Comparison of ENCODE assay signal across 25 mouse cellular contexts in genomic region chr8:61537471-61537870, GRCm38 (mm10). TPM values are rescaled to one million over a fixed set of nuclear protein-coding genes. Genes with fewer than 3 reads are reported as not detected.
A peak's percentile ranks its signal among the peaks of the same experiment; 100 is the strongest.
DNase-seq lines count a peak whose midpoint lies in the region; TF ChIP-seq lines count a peak whose summit lies in the region.
"Had no signal": no experiment of that assay in that cellular context is flagged by ENCODE, and none has a peak within 500 bp of the region (broad histone marks: within the 10 kb centered on the region; RNA-seq: fewer than 3 reads in every experiment).

No protein-coding gene starts in this region.

- H3K4me1 ChIP-seq in heart, adult 2 months (ENCODE audit: control insufficient read depth, insufficient read depth, low read length) = peaks cover 4% of the 10 kb centered on the region; the same call in 1 of the 2 replicates
- peaks cover 4% of the 10 kb centered on the region; the same call in 1 of the 2 replicates for H3K4me1 ChIP-seq in heart, embryonic 10.5 days
- H3K4me1 ChIP-seq: hindbrain, embryonic 15.5 days; limb, embryonic 13.5 days; midbrain, embryonic 15.5 days; neural tube, embryonic 15.5 days had no signal

- H3K27ac ChIP-seq in heart, adult 2 months = peak overlapping the region; percentile 56
- H3K27ac ChIP-seq in heart, embryonic 10.5 days = no peak overlapping the region
- H3K27ac ChIP-seq: hindbrain, embryonic 10.5 days; hindbrain, embryonic 15.5 days; layer of hippocampus, adult 2 months; left cerebral cortex, adult 2 months; limb, embryonic 13.5 days; liver, embryonic 13.5 days; midbrain, embryonic 15.5 days; neural tube, embryonic 15.5 days; stomach, embryonic 15.5 days had no signal

- no peaks in the 10 kb centered on the region for H3K9me3 ChIP-seq in heart, embryonic 10.5 days
- H3K9me3 ChIP-seq: hindbrain, embryonic 10.5 days; hindbrain, embryonic 15.5 days; limb, embryonic 13.5 days; liver, embryonic 13.5 days; midbrain, embryonic 15.5 days; neural tube, embryonic 15.5 days; stomach, embryonic 15.5 days had no signal

- TF ChIP-seq CTCF in heart, adult 2 months (IDR thresholded peaks at IDR 0.05) = no peak

- H3K9ac ChIP-seq in heart, adult 2 months (ENCODE audit: low read depth, low read length) = no peak overlapping the region
- H3K9ac ChIP-seq: hindbrain, embryonic 15.5 days; limb, embryonic 13.5 days; liver, embryonic 13.5 days; lung, embryonic 14.5 days; midbrain, embryonic 15.5 days; neural tube, embryonic 15.5 days; stomach, embryonic 15.5 days had no signal

- no peak overlapping the region for H3K4me3 ChIP-seq in heart, adult 2 months
- no peak overlapping the region for H3K4me3 ChIP-seq in heart, embryonic 10.5 days
- H3K4me3 ChIP-seq: hindbrain, embryonic 10.5 days; hindbrain, embryonic 15.5 days; layer of hippocampus, adult 2 months; left cerebral cortex, adult 2 months; limb, embryonic 13.5 days; liver, embryonic 13.5 days; midbrain, embryonic 15.5 days; neural tube, embryonic 15.5 days; stomach, embryonic 15.5 days had no signal

- 0 out of 2 replicates have a peak, but pooled peaks have one; percentile 35 for TF ChIP-seq EP300 in heart, adult 2 months (IDR thresholded peaks at IDR 0.05; ENCODE audit: insufficient read depth, low read depth, low read length)

- no peaks in the 10 kb centered on the region for H3K27me3 ChIP-seq in heart, adult 2 months (ENCODE audit: control insufficient read depth, insufficient read depth, low read length)
- H3K27me3 ChIP-seq in heart, embryonic 10.5 days (ENCODE audit: insufficient read depth, poor library complexity, severe bottlenecking) = no peaks in the 10 kb centered on the region
- H3K27me3 ChIP-seq: hindbrain, embryonic 15.5 days; limb, embryonic 13.5 days; liver, embryonic 13.5 days; midbrain, embryonic 15.5 days; neural tube, embryonic 15.5 days; stomach, embryonic 15.5 days had no signal

- no peaks in the 10 kb centered on the region for H3K79me2 ChIP-seq in heart, adult 2 months (replicated peaks; ENCODE audit: control insufficient read depth, insufficient read depth, low read length)

- peaks cover 22% of the 10 kb centered on the region for H3K36me3 ChIP-seq in heart, adult 2 months (ENCODE audit: control insufficient read depth, insufficient read depth, low read length)
- H3K36me3 ChIP-seq in heart, embryonic 10.5 days = peaks cover 71% of the 10 kb centered on the region
- H3K36me3 ChIP-seq: hindbrain, embryonic 15.5 days; liver, embryonic 13.5 days; midbrain, embryonic 15.5 days; neural tube, embryonic 15.5 days had no signal

- peak in 1 of 2 experiments; percentile 56 for DNase-seq in heart, adult 2 months
- DNase-seq in heart, embryonic 10.5 days (ENCODE audit: low spot score) = no peak
- peak; percentile 44 for DNase-seq in lung, postnatal 14 days
- no peak for DNase-seq in lung, postnatal 25 days (ENCODE audit: low spot score)
- peak; percentile 43 to 63 for DNase-seq in heart, postnatal 14 days
- DNase-seq in adrenal gland, postnatal 10 days = no peak
- DNase-seq in kidney, postnatal 14 days = no peak
- DNase-seq: adrenal gland, adult 2 months; cerebellum, adult 2 months; cerebellum, postnatal 14 days; gastrocnemius, postnatal 14 days; kidney, adult 11 months; kidney, postnatal 25 days; liver, embryonic 13.5 days; lung, embryonic 14.5 days; right cerebral cortex, postnatal 25 days; thymus, postnatal 14 days had no signal

- no peak for TF ChIP-seq POLR2A in heart, adult 2 months (IDR thresholded peaks at IDR 0.05; ENCODE audit: insufficient read depth, low read depth, low read length)

- 60% methylated on average over 5 of the region's 5 CpGs for WGBS in heart, adult 2 months
- WGBS in heart, embryonic 10.5 days = 88% methylated on average over 5 of the region's 5 CpGs

- intact Hi-C loops in heart, adult 2 months (cut with DNase I) = no loop called here
- intact Hi-C loops in heart, postnatal 14 days (cut with DNase I) = loop anchor here (10.0 kb wide), 1 partner anchor 497 kb away; no protein-coding TSS in a partner anchor

RNA-seq across cellular contexts. Expression of gene Cbr4, which starts 49.9 kb away (rescaled TPM):
- 10 to 100 TPM; 70.8 to 77.2 TPM for total RNA-seq in heart, adult 2 months (2021)
- 25.8 and 55.0 TPM in 2 replicates for polyA plus RNA-seq in heart, adult 2 months (2012; rRNA removed)
- 30.1 and 31.7 TPM in 2 replicates for polyA plus RNA-seq in heart, embryonic 10.5 days (2016; fragmentation: Nextera tagmentation; extraction: Ambion mirVana)
- 10 to 100 TPM; 66.2 to 70.4 TPM for total RNA-seq in heart, postnatal 14 days (2021)
- total RNA-seq in adrenal gland, postnatal 10 days (2021) = 10 to 100 TPM; 88.9 to 98.2 TPM

Comparison
In these comparisons a context has a peak if more than half of its experiments do, and no peak if none do; other contexts are left out.
1. DNase-seq: peak in lung, postnatal 14 days (single experiment) and heart, postnatal 14 days (2 of 2); none in heart, embryonic 10.5 days (single experiment), lung, postnatal 25 days (single experiment), adrenal gland, postnatal 10 days (single experiment) and kidney, postnatal 14 days (single experiment).